Mouse (Mus musculus) heart, adult 2 months (tissue): ENCODE data around the gene Stat6. TPM values are rescaled to one million over a fixed set of nuclear protein-coding genes. Genes with fewer than 3 reads are reported as not detected.

Experiments used
- DNase-seq, 2 experiments: peaks; one replicate each; pipeline ENCODE4 v3.0.0; 2021
- H3K27ac ChIP-seq: fragments of 200-600 bp; 2 replicates; pipeline ENCODE4 v1.8.1; 2022
- H3K27me3 ChIP-seq: fragments of 200-500 bp; 2 replicates; pipeline ENCODE4 v1.6.1; 2012; ENCODE audit warnings: mild to moderate bottlenecking, low read length, inconsistent platforms, mixed read lengths; ENCODE audit not compliant: control insufficient read depth, insufficient read depth
- H3K36me3 ChIP-seq: fragments of 200-500 bp; 2 replicates; pipeline ENCODE4 v1.6.1; 2012; ENCODE audit warnings: low read length, inconsistent platforms; ENCODE audit not compliant: control insufficient read depth, insufficient read depth
- H3K4me1 ChIP-seq: fragments of 200-500 bp; 2 replicates; pipeline ENCODE4 v1.6.1; 2011; ENCODE audit warnings: low read length; ENCODE audit not compliant: control insufficient read depth, insufficient read depth
- H3K4me3 ChIP-seq: fragments of 200-600 bp; 2 replicates; pipeline ENCODE4 v1.8.1; 2022
- H3K79me2 ChIP-seq: fragments of 200-500 bp; replicated peaks from 2 replicates; pipeline ENCODE4 v1.6.1; 2012; ENCODE audit warnings: mild to moderate bottlenecking, inconsistent platforms, low read length, moderate library complexity, mixed read lengths; ENCODE audit not compliant: control insufficient read depth, insufficient read depth
- H3K9ac ChIP-seq: fragments of 200-500 bp; 2 replicates; pipeline ENCODE4 v1.6.1; 2012; ENCODE audit warnings: low read depth, mild to moderate bottlenecking, control low read depth, inconsistent platforms, low read length, mixed read lengths
- CTCF ChIP-seq: fragments of 200-600 bp; IDR thresholded peaks from 2 replicates; pipeline ENCODE4 v1.8.1; 2022; ENCODE audit warnings: antibody characterized with exemption, mild to moderate bottlenecking, moderate library complexity
- EP300 ChIP-seq: fragments of 200-500 bp; IDR thresholded peaks from 2 replicates; pipeline ENCODE4 v1.6.1; 2011; ENCODE audit warnings: low read depth, low read length, control low read depth; ENCODE audit not compliant: insufficient read depth
- POLR2A ChIP-seq: fragments of 200-500 bp; IDR thresholded peaks from 2 replicates; pipeline ENCODE4 v1.6.1; 2011; ENCODE audit warnings: mild to moderate bottlenecking, low read depth, low read length, control low read depth; ENCODE audit not compliant: insufficient read depth
- WGBS: fragments of 180-500 bp; shearing (Covaris S2); methylation state at CpG from one replicate; pipeline ENCODE4 v1.1.7; 2018; 5-methylcytosine and 5-hydroxymethylcytosine counted together
- intact Hi-C: fragments of 180-260 bp; cut with DNase I; formaldehyde crosslinking; loops from one replicate; pipeline ENCODE4 v1.15.1; 2025
- polyA plus RNA-seq: library from polyadenylated mRNA; depleted of rRNA; stranded (reverse); fragments of >200 nt; gene quantifications from 2 replicates; pipeline ENCODE4 v1.2.3, GENCODE M21; 2012; rRNA removed
- total RNA-seq, 2 experiments: library from RNA; stranded (reverse); gene quantifications; 2 replicates each; pipeline ENCODE4 v1.2.3; 2021

The Stat6 gene
- total and polyA plus RNA-seq, 3 experiments, result 43.7 to 49.5 (median 43.9) TPM

DNA sequence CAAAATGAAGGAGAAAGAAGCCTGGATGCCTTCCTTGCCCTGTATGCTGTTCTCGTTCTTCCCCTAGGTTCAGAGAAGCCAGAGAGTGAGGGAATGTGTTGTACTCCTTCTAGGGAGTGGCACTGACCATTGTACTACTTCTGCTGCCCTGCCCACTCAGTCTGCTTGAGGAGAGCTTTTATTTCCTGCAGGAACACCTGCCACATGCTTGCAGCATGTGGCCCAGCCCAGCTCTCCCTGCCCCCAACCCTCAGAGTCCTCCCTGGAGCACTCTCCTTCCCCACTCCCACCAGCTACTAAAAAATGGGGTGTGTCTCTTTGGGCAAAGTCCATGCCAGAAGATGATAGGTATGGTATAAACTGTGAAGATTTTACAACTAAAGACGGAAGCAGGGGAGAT lies 61.5 kb downstream of the Stat6 start:
- no peaks in the 10 kb centered on the region for H3K79me2 ChIP-seq
- no peak overlapping the region for H3K27ac ChIP-seq
- 40% methylated on average over 2 of the region's 2 CpGs for WGBS
- peaks cover 1% of the 10 kb centered on the region; the same call in 1 of the 2 replicates for H3K4me1 ChIP-seq
- no peaks in the 10 kb centered on the region for H3K36me3 ChIP-seq
- no peaks in the 10 kb centered on the region for H3K27me3 ChIP-seq
- no peak for TF ChIP-seq EP300
- no peak for TF ChIP-seq CTCF
- no peak for TF ChIP-seq POLR2A
- DNase-seq, result no peak
- intact Hi-C loops, result no loop called here
- no peak overlapping the region for H3K4me3 ChIP-seq
- no peak overlapping the region for H3K9ac ChIP-seq

DNA sequence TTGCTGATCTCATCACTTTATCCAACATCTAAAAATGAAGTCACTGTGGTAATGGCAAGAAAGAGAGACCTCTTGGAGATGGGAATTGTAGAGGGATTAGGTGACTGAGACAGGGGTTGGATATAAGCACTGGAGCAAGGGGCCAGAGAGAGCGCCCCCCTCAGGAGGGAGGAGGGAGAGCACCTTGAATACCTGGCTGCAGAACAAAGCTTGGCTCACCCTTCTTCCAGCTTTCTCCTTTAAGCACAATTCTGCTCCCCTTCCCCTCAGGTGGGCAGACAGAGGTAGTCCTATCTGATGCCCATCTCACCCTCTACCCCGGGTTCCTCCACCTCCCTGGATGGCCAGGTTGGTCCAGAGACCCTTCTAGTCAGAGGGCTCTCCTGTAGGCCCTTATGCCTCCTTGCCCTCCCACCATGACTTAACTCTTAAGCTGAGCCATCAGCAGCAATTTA lies 62.0 kb downstream of the Stat6 start, which contains the start of gene Myo1a:
TSS of gene Myo1a (plus strand) at position 405 of the 455 bp plus-strand sequence.
- TF ChIP-seq CTCF, result no peak
- TF ChIP-seq EP300, result no peak
- TF ChIP-seq POLR2A, result no peak
- Histone ChIP-seq H3K4me1 (peaks cover 1% of the 10 kb centered on the region; the same call in 1 of the 2 replicates), H3K27me3 (no peaks in the 10 kb centered on the region), H3K9ac (no peak within 1 kb of the TSS), H3K79me2 (no peaks in the 10 kb centered on the region), H3K27ac (no peak within 1 kb of the TSS), H3K4me3 (no peak within 1 kb of the TSS), H3K36me3 (no peaks in the 10 kb centered on the region)
- intact Hi-C loops, result no loop called here
- WGBS, result 62% methylated on average over 2 of the region's 2 CpGs
- no peak for DNase-seq

- Histone ChIP-seq H3K9ac (no peak overlapping the region), H3K79me2 (no peaks in the 10 kb centered on the region), H3K4me1 (peaks cover 1% of the 10 kb centered on the region; the same call in 1 of the 2 replicates), H3K27ac (no peak overlapping the region), H3K4me3 (no peak overlapping the region), H3K36me3 (no peaks in the 10 kb centered on the region), H3K27me3 (no peaks in the 10 kb centered on the region)
- intact Hi-C loops, result no loop called here
- no peak for DNase-seq
- TF ChIP-seq EP300, result no peak
- no peak for TF ChIP-seq CTCF
- no peak for TF ChIP-seq POLR2A
- 86% methylated on average over 4 of the region's 4 CpGs for WGBS
These were observed 63.0 kb downstream of the Stat6 start for GRCm38 (mm10) chr10:127705783-127706182.

DNA sequence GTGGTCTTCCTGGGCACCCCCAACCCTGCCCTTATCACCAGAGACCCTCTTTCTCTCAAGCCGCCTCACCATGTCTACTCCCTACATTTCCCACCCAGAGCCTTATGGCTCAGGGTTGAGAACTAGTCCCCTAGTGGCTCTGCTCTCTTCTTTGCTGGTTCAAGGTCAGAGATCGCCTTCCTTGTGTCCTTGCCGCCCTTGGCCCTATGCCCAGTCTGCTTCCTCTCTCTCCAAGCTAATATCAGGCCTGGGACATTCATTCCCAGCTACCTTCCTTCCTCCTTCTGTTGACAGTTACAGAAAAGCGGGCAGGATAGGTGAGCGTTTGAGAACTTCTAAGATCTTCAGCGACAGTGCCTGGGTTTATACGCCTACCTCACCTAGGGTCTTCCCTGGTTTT lies 64.9 kb downstream of the Stat6 start:
- 24% methylated on average over 7 of the region's 7 CpGs for whole genome bisulfite sequencing
- intact Hi-C loops, result no loop called here
- Histone ChIP-seq H3K4me3 (no peak overlapping the region), H3K4me1 (peaks cover 1% of the 10 kb centered on the region; the same call in 1 of the 2 replicates), H3K79me2 (no peaks in the 10 kb centered on the region), H3K36me3 (no peaks in the 10 kb centered on the region), H3K27me3 (no peaks in the 10 kb centered on the region), H3K27ac (no peak overlapping the region), H3K9ac (no peak overlapping the region)
- no peak for TF ChIP-seq EP300
- no peak for TF ChIP-seq CTCF
- TF ChIP-seq POLR2A, result no peak
- peak; percentile 35 to 55 for DNase-seq

GRCm38 (mm10) chr10:127708850-127709370 lies 66.1 kb downstream of the Stat6 start:
- Histone ChIP-seq H3K27ac (no peak overlapping the region), H3K4me3 (no peak overlapping the region), H3K36me3 (no peaks in the 10 kb centered on the region), H3K4me1 (peaks cover 1% of the 10 kb centered on the region; the same call in 1 of the 2 replicates), H3K79me2 (no peaks in the 10 kb centered on the region), H3K9ac (no peak overlapping the region), H3K27me3 (no peaks in the 10 kb centered on the region)
- DNase-seq, result no peak
- intact Hi-C loops, result no loop called here
- WGBS, result 93% methylated on average over 3 of the region's 3 CpGs
- TF ChIP-seq EP300, result no peak
- TF ChIP-seq POLR2A, result no peak
- no peak for TF ChIP-seq CTCF

- no peaks in the 10 kb centered on the region for H3K36me3 ChIP-seq
- H3K4me1 ChIP-seq, result peaks cover 1% of the 10 kb centered on the region; the same call in 1 of the 2 replicates
- 69% methylated on average over 13 of the region's 13 CpGs for WGBS
- H3K79me2 ChIP-seq, result no peaks in the 10 kb centered on the region
- TF ChIP-seq EP300 (no peak), CTCF (no peak)
- no peak overlapping the region for H3K9ac ChIP-seq
- no peak for DNase-seq
- H3K27ac ChIP-seq, result no peak overlapping the region
- H3K27me3 ChIP-seq, result no peaks in the 10 kb centered on the region
- H3K4me3 ChIP-seq, result no peak overlapping the region
- intact Hi-C loops, result no loop called here
These were observed 67.5 kb downstream of the Stat6 start for GRCm38 (mm10) chr10:127710331-127710730.

Other genes starting within 250 kb of the Stat6 start
- 1 to 10 TPM in 1 of 2 experiments, under 1 TPM in 1; 0.21 to 1.2 TPM for gene Stac3, start 141.3 kb upstream of the Stat6 start, total RNA-seq
- gene Stac3, start 141.3 kb upstream of the Stat6 start, polyA plus RNA-seq, result 0.86 and 1.7 TPM in 2 replicates
- 10 to 100 TPM; 20.1 to 27.9 TPM for gene Ndufa4l2, start 128.0 kb upstream of the Stat6 start, total RNA-seq
- 45.1 and 64.4 TPM in 2 replicates for gene Ndufa4l2, start 128.0 kb upstream of the Stat6 start, polyA plus RNA-seq
- gene Shmt2, start 120.5 kb upstream of the Stat6 start, total RNA-seq, result 10 to 100 TPM; 42.6 to 43.4 TPM
- 60.9 and 67.0 TPM in 2 replicates for gene Shmt2, start 120.5 kb upstream of the Stat6 start, polyA plus RNA-seq
- gene Nxph4, start 108.4 kb upstream of the Stat6 start, total RNA-seq, result under 1 TPM; 0.34 to 0.68 TPM
- gene Nxph4, start 108.4 kb upstream of the Stat6 start, polyA plus RNA-seq, result 0.39 and 0.41 TPM in 2 replicates
- gene Lrp1, start 21.8 kb upstream of the Stat6 start, total RNA-seq, result 10 to 100 TPM; 74.0 to 79.5 TPM
- 74.1 and 83.7 TPM in 2 replicates for gene Lrp1, start 21.8 kb upstream of the Stat6 start, polyA plus RNA-seq
- gene Nemp1, start 23.9 kb downstream of the Stat6 start, total RNA-seq, result 1 to 10 TPM; 3.7 to 4.2 TPM
- gene Nemp1, start 23.9 kb downstream of the Stat6 start, polyA plus RNA-seq, result 2.2 and 4.0 TPM in 2 replicates
- gene Nab2, start 25.6 kb downstream of the Stat6 start, total RNA-seq, result 1 to 10 TPM; 5.0 to 6.3 TPM
- 10.0 and 11.2 TPM in 2 replicates for gene Nab2, start 25.6 kb downstream of the Stat6 start, polyA plus RNA-seq
- gene Myo1a, start 62.2 kb downstream of the Stat6 start, total RNA-seq, result under 1 TPM in 1 of 2 experiments, not detected in 1; 0.08 TPM
- gene Myo1a, start 62.2 kb downstream of the Stat6 start, polyA plus RNA-seq, result 0.04 and 0.12 TPM in 2 replicates
- gene Tac2, start 81.5 kb downstream of the Stat6 start, total RNA-seq, result not detected
- gene Tac2, start 81.5 kb downstream of the Stat6 start, polyA plus RNA-seq, result not detected in 2 replicates
- gene Zbtb39, start 96.6 kb downstream of the Stat6 start, total RNA-seq, result 1 to 10 TPM; 7.7 to 7.8 TPM
- gene Zbtb39, start 96.6 kb downstream of the Stat6 start, polyA plus RNA-seq, result 4.3 and 6.3 TPM in 2 replicates
- 1 to 10 TPM; 2.6 to 3.9 TPM for gene Gpr182, start 108.7 kb downstream of the Stat6 start, total RNA-seq
- 7.7 and 8.6 TPM in 2 replicates for gene Gpr182, start 108.7 kb downstream of the Stat6 start, polyA plus RNA-seq
- under 1 TPM in 1 of 2 experiments, not detected in 1; 0.05 TPM for gene Rdh1, start 116.7 kb downstream of the Stat6 start, total RNA-seq
- 0.04 TPM in 1 of 2 replicates, not detected in the other for gene Rdh1, start 116.7 kb downstream of the Stat6 start, polyA plus RNA-seq
- under 1 TPM in 1 of 2 experiments, not detected in 1; 0.10 TPM for gene Rdh16f1, start 116.8 kb downstream of the Stat6 start, total RNA-seq
- 0.12 TPM in 1 of 2 replicates, not detected in the other for gene Rdh16f1, start 116.8 kb downstream of the Stat6 start, polyA plus RNA-seq
- gene Rdh9, start 133.4 kb downstream of the Stat6 start, total RNA-seq, result not detected
- gene Rdh9, start 133.4 kb downstream of the Stat6 start, polyA plus RNA-seq, result 0.20 TPM in 1 of 2 replicates, not detected in the other
- not detected for gene Rdh16, start 158.2 kb downstream of the Stat6 start, total RNA-seq
- 0.06 TPM in 1 of 2 replicates, not detected in the other for gene Rdh16, start 158.2 kb downstream of the Stat6 start, polyA plus RNA-seq
- not detected for gene Rdh19, start 206.9 kb downstream of the Stat6 start, total RNA-seq
- gene Rdh19, start 206.9 kb downstream of the Stat6 start, polyA plus RNA-seq, result not detected in 2 replicates
- not detected for gene Rdh16f2, start 223.5 kb downstream of the Stat6 start, total RNA-seq
- gene Rdh16f2, start 223.5 kb downstream of the Stat6 start, polyA plus RNA-seq, result not detected in 2 replicates
- gene Rdh7, start 245.8 kb downstream of the Stat6 start, total RNA-seq, result not detected
- gene Rdh7, start 245.8 kb downstream of the Stat6 start, polyA plus RNA-seq, result 0.35 TPM in 1 of 2 replicates, not detected in the other